12 mouse cellular contexts compared by ENCODE assay signal in genomic region chr10:44762068-44762467, GRCm38 (mm10).
"Had no signal": no experiment of that assay in that cellular context is flagged by ENCODE, and none has a peak within 500 bp of the region (broad histone marks: within the 10 kb centered on the region; RNA-seq: fewer than 3 reads in every experiment).

No protein-coding gene starts in this region.

- H3K27me3 ChIP-seq: kidney, embryonic 15.5 days; limb, embryonic 13.5 days; midbrain, embryonic 15.5 days; neural tube, embryonic 12.5 days had no signal

- H3K4me3 ChIP-seq: kidney, embryonic 15.5 days; limb, embryonic 13.5 days; midbrain, embryonic 15.5 days; neural tube, embryonic 12.5 days had no signal

- H3K9ac ChIP-seq: kidney, embryonic 15.5 days; limb, embryonic 13.5 days; midbrain, embryonic 15.5 days; neural tube, embryonic 12.5 days had no signal

- H3K9me3 ChIP-seq: kidney, embryonic 15.5 days; limb, embryonic 13.5 days; midbrain, embryonic 15.5 days; neural tube, embryonic 12.5 days had no signal

- H3K27ac ChIP-seq: kidney, embryonic 15.5 days; limb, embryonic 13.5 days; midbrain, embryonic 15.5 days; neural tube, embryonic 12.5 days had no signal

- H3K36me3 ChIP-seq: kidney, embryonic 15.5 days; limb, embryonic 13.5 days; midbrain, embryonic 15.5 days; neural tube, embryonic 12.5 days had no signal

- H3K4me1 ChIP-seq: limb, embryonic 13.5 days; midbrain, embryonic 15.5 days; neural tube, embryonic 12.5 days had no signal

- H3K4me2 ChIP-seq: kidney, embryonic 15.5 days; limb, embryonic 13.5 days; midbrain, embryonic 11.5 days; midbrain, embryonic 15.5 days; neural tube, embryonic 12.5 days had no signal

- ATAC-seq: intestine, embryonic 16.5 days; midbrain, embryonic 15.5 days had no signal

- DNase-seq: kidney, adult 2 months; lung, adult 18-20 months; retina, postnatal 1 day; right cerebral cortex, postnatal 4 days; thymus, adult 18-20 months; thymus, postnatal 14 days had no signal
